Mouse (Mus musculus) midbrain, embryonic 13.5 days (tissue): ENCODE measurements around the gene Mrps21. TPM values are rescaled to one million over a fixed set of nuclear protein-coding genes. Genes with fewer than 3 reads are reported as not detected.
"Not testable (repeated sequence)": the region's sequence is repeated elsewhere in the genome, so short reads cannot be mapped to it uniquely, and the experiment has no call there.

ENCODE experiments used
- ATAC-seq: fragments of 200-750 bp; cut with Nextera tagmentation; 2 replicates; pipeline ENCODE4 v1.8.0; 2017; ENCODE audit warnings: mild to moderate bottlenecking, moderate TSS enrichment, moderate library complexity
- H3K27ac ChIP-seq: fragments of 300-500 bp; sonication (generic); 2 replicates; pipeline ENCODE4 v1.5.1; 2015; ENCODE audit warnings: inconsistent platforms, mild to moderate bottlenecking, moderate library complexity
- H3K27me3 ChIP-seq: fragments of 300-500 bp; sonication (generic); 2 replicates; pipeline ENCODE4 v1.6.1; 2015; ENCODE audit warnings: mild to moderate bottlenecking, inconsistent platforms
- H3K36me3 ChIP-seq: fragments of 300-500 bp; sonication (generic); 2 replicates; pipeline ENCODE4 v1.6.1; 2015; ENCODE audit warnings: mild to moderate bottlenecking, inconsistent platforms
- H3K4me1 ChIP-seq: fragments of 300-500 bp; sonication (generic); replicated peaks from 2 replicates; pipeline ENCODE4 v1.6.1; 2015; ENCODE audit warnings: inconsistent platforms
- H3K4me2 ChIP-seq: fragments of 300-500 bp; sonication (generic); replicated peaks from 2 replicates; pipeline ENCODE4 v1.6.1; 2015; ENCODE audit warnings: moderate library complexity, mild to moderate bottlenecking, inconsistent platforms
- H3K4me3 ChIP-seq: fragments of 300-500 bp; sonication (generic); replicated peaks from 2 replicates; pipeline ENCODE4 v1.5.1; 2015; ENCODE audit warnings: mild to moderate bottlenecking, inconsistent platforms
- H3K9ac ChIP-seq: fragments of 300-500 bp; sonication (generic); replicated peaks from 2 replicates; pipeline ENCODE4 v1.6.1; 2015; ENCODE audit warnings: mild to moderate bottlenecking, inconsistent platforms
- H3K9me3 ChIP-seq: fragments of 300-500 bp; sonication (generic); 2 replicates; pipeline ENCODE4 v1.6.1; 2016; ENCODE audit warnings: mild to moderate bottlenecking, inconsistent platforms
- WGBS: fragments of 180-500 bp; shearing (Covaris S2); methylation state at CpG from one replicate; pipeline ENCODE4 v1.1.7; 2015; 5-methylcytosine and 5-hydroxymethylcytosine counted together
- polyA plus RNA-seq: library from polyadenylated mRNA; unstranded; fragments of >200 nt; fragmentation: Nextera tagmentation; extraction: Ambion mirVana; gene quantifications from 2 replicates; pipeline ENCODE4 v1.2.1, GENCODE M21; 2015

Mrps21 gene
- 340 TPM in 2 replicates for polyA plus RNA-seq

DNA sequence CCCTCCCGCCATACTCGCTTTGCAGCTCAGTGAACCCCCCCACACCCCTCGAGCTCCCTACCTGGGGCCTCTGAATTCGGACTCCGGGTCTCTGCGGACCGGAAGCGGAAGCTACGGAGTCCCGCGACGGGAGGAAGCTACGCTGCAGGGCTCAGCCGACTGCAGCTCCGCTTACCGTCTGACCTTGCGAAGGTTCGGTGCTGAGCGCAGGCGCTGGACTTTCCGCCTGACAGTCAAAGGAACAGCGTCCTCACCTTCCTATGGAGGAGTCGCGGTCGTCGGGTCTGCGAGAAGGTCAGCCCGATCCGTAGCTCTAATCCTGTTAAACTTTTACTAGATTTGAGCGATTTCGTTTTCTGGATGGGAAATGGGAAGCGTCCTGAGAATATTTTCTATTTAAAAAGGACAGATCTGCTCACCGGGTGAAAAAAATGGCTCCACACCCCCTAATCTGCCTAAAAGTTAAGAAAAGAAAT is at the start of gene Mrps21:
Gene Mrps21 (minus strand): TSS at position 128 of the 476 bp plus-strand sequence.
- Histone ChIP-seq H3K4me2 (peak within 1 kb of the TSS; percentile 88), H3K4me1 (peaks cover 25% of the 10 kb centered on the region), H3K36me3 (peaks cover 29% of the 10 kb centered on the region), H3K4me3 (peak within 1 kb of the TSS; percentile 74), H3K27me3 (no peaks in the 10 kb centered on the region), H3K9ac (peak within 1 kb of the TSS; percentile 80), H3K27ac (peak within 1 kb of the TSS; percentile 77), H3K9me3 (no peaks in the 10 kb centered on the region)
- WGBS, result under 1% methylated on average over 33 of the region's 33 CpGs
- peak; percentile 96 for ATAC-seq

GRCm38 (mm10) chr3:95920532-95920931 is 49.2 kb upstream of the Mrps21 start:
- not testable (repeated sequence) for H3K27ac ChIP-seq, H3K4me3 ChIP-seq, H3K36me3 ChIP-seq, H3K4me1 ChIP-seq, ATAC-seq, H3K27me3 ChIP-seq, H3K9me3 ChIP-seq, H3K9ac ChIP-seq, H3K4me2 ChIP-seq
- 67% methylated on average over 2 of the region's 2 CpGs for WGBS

GRCm38 (mm10) chr3:95916760-95917159 is 45.4 kb upstream of the Mrps21 start:
- ATAC-seq, result no peak
- H3K4me3 ChIP-seq, result no peak overlapping the region
- no peaks in the 10 kb centered on the region for H3K27me3 ChIP-seq
- no peaks in the 10 kb centered on the region for H3K36me3 ChIP-seq
- no peak overlapping the region for H3K27ac ChIP-seq
- no peak overlapping the region for H3K4me2 ChIP-seq
- WGBS, result 78% methylated on average over 7 of the region's 7 CpGs
- no peak overlapping the region for H3K9ac ChIP-seq
- no peaks in the 10 kb centered on the region for H3K4me1 ChIP-seq
- H3K9me3 ChIP-seq, result no peaks in the 10 kb centered on the region

- Histone ChIP-seq H3K36me3 (no peaks in the 10 kb centered on the region), H3K4me1 (no peaks in the 10 kb centered on the region), H3K27ac (no peak overlapping the region), H3K4me3 (no peak overlapping the region), H3K4me2 (no peak overlapping the region), H3K27me3 (no peaks in the 10 kb centered on the region), H3K9ac (no peak overlapping the region), H3K9me3 (no peaks in the 10 kb centered on the region)
- 100% methylated on average over 4 of the region's 4 CpGs for WGBS
- ATAC-seq, result no peak
Measured at GRCm38 (mm10) chr3:95914706-95915105, 43.4 kb upstream of the Mrps21 start.

GRCm38 (mm10) chr3:95907613-95908012 is 36.3 kb upstream of the Mrps21 start:
- Histone ChIP-seq H3K27me3 (peaks cover 37% of the 10 kb centered on the region), H3K4me2 (no peak overlapping the region), H3K9ac (no peak overlapping the region), H3K4me1 (peaks cover 28% of the 10 kb centered on the region), H3K27ac (no peak overlapping the region), H3K4me3 (no peak overlapping the region), H3K9me3 (no peaks in the 10 kb centered on the region), H3K36me3 (no peaks in the 10 kb centered on the region)
- ATAC-seq, result no peak
- 45% methylated on average over 4 of the region's 4 CpGs for whole genome bisulfite sequencing

DNA sequence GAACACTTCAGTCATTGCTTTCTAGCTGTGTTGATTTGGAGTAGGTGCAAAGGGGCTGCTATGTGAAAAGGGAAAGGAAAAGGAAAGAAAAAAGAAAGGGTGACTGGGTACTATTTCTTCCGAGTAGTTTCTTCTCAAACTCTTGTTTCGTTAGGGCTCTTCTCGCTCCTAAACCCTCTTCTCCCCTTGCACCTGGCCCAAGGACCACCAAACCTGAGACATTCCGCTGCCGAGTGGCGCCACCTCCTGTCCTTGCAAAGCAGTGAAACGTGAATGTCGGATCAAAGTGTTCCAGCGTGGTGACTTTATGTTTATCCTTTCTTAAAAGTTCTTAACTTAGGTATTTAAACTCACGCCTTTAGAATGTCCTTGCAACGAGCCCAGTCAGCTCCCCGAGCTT is 35.5 kb upstream of the Mrps21 start:
- peaks cover 40% of the 10 kb centered on the region for H3K27me3 ChIP-seq
- H3K9me3 ChIP-seq, result no peaks in the 10 kb centered on the region
- H3K36me3 ChIP-seq, result no peaks in the 10 kb centered on the region
- H3K27ac ChIP-seq, result no peak overlapping the region
- peaks cover 28% of the 10 kb centered on the region for H3K4me1 ChIP-seq
- H3K4me3 ChIP-seq, result peak overlapping the region; percentile 9; the same call in 1 of the 2 replicates
- no peak overlapping the region for H3K9ac ChIP-seq
- H3K4me2 ChIP-seq, result peak overlapping the region; percentile 73
- ATAC-seq, result no peak
- under 1% methylated on average over 12 of the region's 12 CpGs for WGBS

DNA sequence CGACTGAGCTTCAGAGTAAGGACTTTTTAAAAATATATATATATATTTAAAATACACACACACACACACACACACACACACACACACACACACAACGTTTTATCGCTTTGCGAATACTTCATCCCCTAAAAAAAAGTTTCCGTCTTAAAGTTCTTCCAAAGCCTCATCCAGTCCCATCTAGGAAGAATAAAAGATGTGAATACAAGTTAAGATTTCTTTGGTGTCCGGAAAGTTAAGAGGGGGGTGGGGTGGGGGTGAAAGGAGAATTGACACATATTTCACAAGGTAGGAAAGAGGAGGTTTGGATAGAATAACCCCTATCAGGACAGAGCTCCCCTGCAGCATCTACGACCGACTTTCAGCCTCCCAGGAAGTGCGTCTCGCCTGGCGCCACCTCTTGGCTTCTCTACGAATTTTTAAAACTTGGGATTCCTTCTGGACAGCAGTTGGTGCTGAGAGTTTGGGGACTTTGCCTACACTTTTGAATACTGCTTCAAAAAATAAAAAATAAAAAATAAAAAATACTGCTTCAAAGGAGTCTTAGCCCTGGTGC is 34.7 kb upstream of the Mrps21 start:
- WGBS, result under 1% methylated on average over 12 of the region's 12 CpGs
- peak overlapping the region; percentile 37 for H3K4me3 ChIP-seq
- no peak overlapping the region for H3K9ac ChIP-seq
- ATAC-seq, result no peak
- H3K36me3 ChIP-seq, result no peaks in the 10 kb centered on the region
- H3K27me3 ChIP-seq, result peaks cover 40% of the 10 kb centered on the region
- no peak overlapping the region for H3K27ac ChIP-seq
- H3K9me3 ChIP-seq, result no peaks in the 10 kb centered on the region
- H3K4me1 ChIP-seq, result peaks cover 28% of the 10 kb centered on the region
- peak overlapping the region; percentile 73 for H3K4me2 ChIP-seq

DNA sequence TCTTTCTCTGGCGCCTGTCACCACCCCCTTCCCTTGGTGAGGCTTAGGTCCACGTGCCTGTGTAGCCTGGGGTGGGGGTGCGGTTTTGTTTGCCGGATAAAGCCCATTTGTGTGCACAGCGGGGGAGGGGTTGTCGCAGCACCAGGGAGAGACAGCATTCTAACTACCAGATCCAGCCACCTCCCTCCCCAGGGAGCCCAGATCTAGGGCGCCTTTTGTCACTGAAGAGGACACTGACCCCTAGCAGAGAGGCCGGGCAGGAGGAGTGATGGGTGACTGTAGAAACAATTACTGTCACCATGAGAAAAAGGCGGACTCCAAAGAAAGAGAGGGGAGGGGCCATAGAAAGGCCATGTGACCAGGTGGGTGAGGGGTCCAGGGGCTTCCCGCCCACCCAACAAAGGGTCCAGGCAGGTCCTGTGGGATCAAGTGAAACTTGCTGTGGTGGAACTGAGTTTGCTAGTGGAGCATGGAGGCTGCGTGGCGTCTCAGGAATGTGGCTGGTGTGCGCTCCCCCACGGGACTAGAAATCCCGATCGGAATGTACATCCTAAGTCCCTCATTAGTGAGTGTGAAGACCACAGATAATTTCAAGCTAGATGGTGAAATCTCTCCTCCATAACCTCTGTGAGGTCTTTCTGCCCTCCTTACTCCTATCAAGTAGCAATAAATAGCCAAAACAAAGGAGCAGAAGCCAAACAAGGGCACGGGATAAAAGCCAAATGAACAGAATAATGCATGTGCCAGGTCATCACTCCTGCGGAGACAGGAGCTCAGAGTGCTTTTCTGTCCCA is 34.0 kb upstream of the Mrps21 start:
- Histone ChIP-seq H3K4me3 (peak overlapping the region; percentile 37), H3K4me2 (peak overlapping the region; percentile 73), H3K9me3 (no peaks in the 10 kb centered on the region), H3K27ac (0 out of 2 replicates have a peak overlapping the region, but pooled peaks have one; percentile 9), H3K9ac (peak overlapping the region; percentile 59), H3K4me1 (peaks cover 28% of the 10 kb centered on the region), H3K36me3 (no peaks in the 10 kb centered on the region), H3K27me3 (peaks cover 40% of the 10 kb centered on the region)
- ATAC-seq, result peak; percentile 55
- 0% methylated on average over 18 of the region's 18 CpGs for WGBS

GRCm38 (mm10) chr3:95904568-95904967 is 33.2 kb upstream of the Mrps21 start, which contains the start of gene Car14:
TSS of gene Car14 (minus strand) at chr3:95904691.
- no peaks in the 10 kb centered on the region for H3K36me3 ChIP-seq
- H3K27me3 ChIP-seq, result peaks cover 40% of the 10 kb centered on the region
- peaks cover 28% of the 10 kb centered on the region for H3K4me1 ChIP-seq
- no peaks in the 10 kb centered on the region for H3K9me3 ChIP-seq
- WGBS, result 1% methylated on average over 15 of the region's 15 CpGs
- 0 out of 2 replicates have a peak within 1 kb of the TSS, but pooled peaks have one; percentile 9 for H3K27ac ChIP-seq
- H3K4me3 ChIP-seq, result peak within 1 kb of the TSS; percentile 37
- peak; percentile 61; the same call in 1 of the 2 replicates for ATAC-seq
- H3K4me2 ChIP-seq, result peak within 1 kb of the TSS; percentile 73
- H3K9ac ChIP-seq, result peak within 1 kb of the TSS; percentile 59

DNA sequence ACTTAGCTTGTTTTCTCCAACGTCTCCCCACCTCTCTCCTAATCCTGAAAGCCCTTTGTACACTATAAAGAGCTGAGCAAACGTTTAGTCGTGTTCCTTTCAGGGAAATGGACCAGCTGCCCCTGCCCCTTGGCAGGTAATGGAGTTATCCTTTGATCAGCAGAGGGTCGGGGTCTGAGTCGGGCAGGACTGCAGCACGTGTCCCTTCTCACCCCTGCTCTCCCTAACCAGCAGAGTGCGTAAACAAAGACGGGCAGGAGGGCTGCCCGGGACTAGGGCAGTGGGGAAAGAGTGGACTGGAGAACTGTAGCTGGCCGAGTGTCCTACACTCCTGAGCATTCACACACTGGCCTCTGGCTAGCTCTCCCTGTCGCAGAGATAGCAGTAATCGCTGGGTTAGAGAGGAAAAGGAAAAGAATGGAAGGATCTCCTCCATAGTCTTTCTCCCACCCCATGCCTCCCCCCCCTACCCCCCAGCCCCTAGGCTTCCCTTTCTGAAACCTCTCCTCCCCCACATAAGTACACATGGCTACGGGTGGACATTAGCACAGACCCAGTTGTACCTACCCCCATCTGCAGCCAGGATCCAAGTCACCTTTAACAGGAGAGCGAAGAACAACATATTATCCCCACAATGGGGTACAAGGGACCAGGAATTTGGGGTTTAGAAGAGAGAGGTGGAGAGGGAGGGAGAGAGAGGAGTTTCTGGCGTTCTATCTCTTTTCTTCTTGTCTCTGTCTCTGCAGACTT is 32.6 kb upstream of the Mrps21 start:
- H3K4me3 ChIP-seq, result peak overlapping the region; percentile 37
- no peaks in the 10 kb centered on the region for H3K36me3 ChIP-seq
- 2% methylated on average over 15 of the region's 15 CpGs for WGBS
- H3K4me2 ChIP-seq, result peak overlapping the region; percentile 73
- peaks cover 28% of the 10 kb centered on the region for H3K4me1 ChIP-seq
- no peak overlapping the region for H3K27ac ChIP-seq
- ATAC-seq, result peak; percentile 19
- peak overlapping the region; percentile 59 for H3K9ac ChIP-seq
- peaks cover 40% of the 10 kb centered on the region for H3K27me3 ChIP-seq
- no peaks in the 10 kb centered on the region for H3K9me3 ChIP-seq

DNA sequence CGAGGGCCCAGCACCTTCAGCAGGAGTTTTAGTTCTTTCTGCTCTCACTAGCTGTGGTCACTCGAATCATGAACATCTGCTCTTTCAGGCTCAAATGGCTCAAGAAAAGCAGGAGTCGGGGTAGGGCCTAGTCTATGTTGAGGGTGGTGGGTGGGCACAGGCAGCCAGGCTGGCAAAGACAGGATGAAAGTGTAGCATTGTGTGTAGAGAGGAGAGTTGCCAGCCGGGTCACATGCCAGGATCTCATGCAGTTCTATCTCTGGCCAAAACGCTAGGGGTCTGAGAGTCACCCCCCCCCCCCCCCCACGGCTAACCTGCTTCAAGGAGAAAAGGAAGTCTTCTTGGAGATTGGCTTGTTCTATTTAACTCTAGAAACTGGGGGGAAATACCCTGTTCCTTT is 31.3 kb upstream of the Mrps21 start:
- peaks cover 34% of the 10 kb centered on the region for H3K27me3 ChIP-seq
- 50% methylated on average over 6 of the region's 6 CpGs for WGBS
- peaks cover 28% of the 10 kb centered on the region for H3K4me1 ChIP-seq
- H3K9me3 ChIP-seq, result no peaks in the 10 kb centered on the region
- no peak for ATAC-seq
- peak overlapping the region; percentile 20; the same call in 1 of the 2 replicates for H3K4me2 ChIP-seq
- no peak overlapping the region for H3K27ac ChIP-seq
- peaks cover 4% of the 10 kb centered on the region; the same call in 1 of the 2 replicates for H3K36me3 ChIP-seq
- H3K9ac ChIP-seq, result 0 out of 2 replicates have a peak overlapping the region, but pooled peaks have one; percentile 16
- no peak overlapping the region for H3K4me3 ChIP-seq

DNA sequence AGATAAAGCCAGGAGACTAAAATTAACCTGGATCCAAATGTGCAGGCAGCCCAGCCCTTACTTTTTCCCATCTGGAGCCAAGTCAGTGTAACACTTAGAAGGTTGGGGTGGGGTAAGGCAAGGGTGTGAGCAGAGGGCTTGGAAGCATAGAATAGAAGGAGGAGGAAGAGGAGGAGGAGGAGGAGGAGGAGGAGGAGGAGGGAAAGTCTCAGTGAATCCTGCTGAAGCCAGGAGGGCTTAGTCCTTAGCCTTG is 31.0 kb upstream of the Mrps21 start:
- Histone ChIP-seq H3K4me3 (no peak overlapping the region), H3K27me3 (peaks cover 31% of the 10 kb centered on the region), H3K4me1 (peaks cover 28% of the 10 kb centered on the region), H3K36me3 (peaks cover 6% of the 10 kb centered on the region; the same call in 1 of the 2 replicates), H3K9ac (0 out of 2 replicates have a peak overlapping the region, but pooled peaks have one; percentile 16), H3K27ac (no peak overlapping the region), H3K9me3 (no peaks in the 10 kb centered on the region), H3K4me2 (no peak overlapping the region)
- ATAC-seq, result no peak
